Comparison of ENCODE assay signal across 18 mouse cellular contexts in genomic region chr7:81121099-81121498, GRCm38 (mm10). TPM values are rescaled to one million over a fixed set of nuclear protein-coding genes. Genes with fewer than 3 reads are reported as not detected.
DNase-seq lines count a peak whose midpoint lies in the region; ATAC-seq and TF ChIP-seq lines count a peak whose summit lies in the region.
"Had no signal": no experiment of that assay in that cellular context is flagged by ENCODE, and none has a peak within 500 bp of the region (broad histone marks: within the 10 kb centered on the region; RNA-seq: fewer than 3 reads in every experiment).

No protein-coding gene starts in this region.

- no peak overlapping the region for H3K9ac ChIP-seq in hindbrain, postnatal 0 days (replicated peaks; ENCODE audit: low read length)
- no peak overlapping the region for H3K9ac ChIP-seq in forebrain, postnatal 0 days
- no peak overlapping the region for H3K9ac ChIP-seq in forebrain, embryonic 11.5 days (ENCODE audit: low read length)
- H3K9ac ChIP-seq: heart, embryonic 13.5 days; midbrain, embryonic 13.5 days had no signal

- no peaks in the 10 kb centered on the region for H3K27me3 ChIP-seq in Patski
- H3K27me3 ChIP-seq in kidney, adult 2 months (replicated peaks; ENCODE audit: control insufficient read depth, insufficient read depth, low read length): no peaks in the 10 kb centered on the region
- H3K27me3 ChIP-seq in hindbrain, postnatal 0 days (ENCODE audit: insufficient read depth, low read length): no peaks in the 10 kb centered on the region
- H3K27me3 ChIP-seq in forebrain, postnatal 0 days (ENCODE audit: insufficient read depth, low read length): no peaks in the 10 kb centered on the region
- no peaks in the 10 kb centered on the region for H3K27me3 ChIP-seq in forebrain, embryonic 11.5 days (ENCODE audit: control insufficient read depth, insufficient read depth, low read length)
- H3K27me3 ChIP-seq: heart, embryonic 13.5 days; midbrain, embryonic 13.5 days had no signal

- peak; percentile 84 for ATAC-seq in Patski
- ATAC-seq in hindbrain, postnatal 0 days: no peak
- no peak for ATAC-seq in forebrain, postnatal 0 days
- ATAC-seq in forebrain, embryonic 11.5 days (replicated peaks; ENCODE audit: low FRiP score): no peak
- ATAC-seq: CD4-positive, CD25-positive, alpha-beta regulatory T cell, adult 4 months; midbrain, embryonic 13.5 days had no signal

- no peak overlapping the region for H3K4me3 ChIP-seq in kidney, adult 2 months (ENCODE audit: insufficient read depth, low read depth, low read length)
- H3K4me3 ChIP-seq in hindbrain, postnatal 0 days (ENCODE audit: low read length): no peak overlapping the region
- H3K4me3 ChIP-seq in forebrain, postnatal 0 days (ENCODE audit: low read depth, low read length): no peak overlapping the region
- H3K4me3 ChIP-seq in forebrain, embryonic 11.5 days (ENCODE audit: low read depth, low read length): no peak overlapping the region
- H3K4me3 ChIP-seq: forebrain, embryonic 10.5 days; heart, embryonic 13.5 days; midbrain, embryonic 13.5 days had no signal

- POLR2A ChIA-PET in Patski (lab: Charles Lee): no interaction called here

- TF ChIP-seq POLR2A in kidney, adult 2 months (IDR thresholded peaks at IDR 0.05; ENCODE audit: low read depth, low read length): no peak

- no peaks in the 10 kb centered on the region for H3K9me3 ChIP-seq in hindbrain, postnatal 0 days (ENCODE audit: low read length)
- H3K9me3 ChIP-seq in forebrain, postnatal 0 days (ENCODE audit: low read length): no peaks in the 10 kb centered on the region
- no peaks in the 10 kb centered on the region for H3K9me3 ChIP-seq in forebrain, embryonic 11.5 days (ENCODE audit: control insufficient read depth, low read length)
- H3K9me3 ChIP-seq: forebrain, embryonic 10.5 days; heart, embryonic 13.5 days; midbrain, embryonic 13.5 days had no signal

- CTCF ChIA-PET in Patski (lab: Charles Lee): interaction anchor here (1.0 to 1.2 kb wide), 2 partner anchors 34 to 129 kb away, joined by 3 read pairs; no protein-coding TSS in a partner anchor

- peak; percentile 19 for DNase-seq in 416B (ENCODE audit: low read depth)
- DNase-seq in Patski (ENCODE audit: low read depth, low spot score): peak; percentile 66
- peak; percentile 79 for DNase-seq in kidney, adult 2 months
- peak; percentile 33 to 56 for DNase-seq in kidney, postnatal 4 days
- DNase-seq in hindbrain, postnatal 0 days (ENCODE audit: low spot score): no peak
- DNase-seq in forebrain, postnatal 0 days: no peak
- DNase-seq in left cerebral cortex, postnatal 10 days (ENCODE audit: extremely low spot score in 1 of 2, low spot score in 2 of 2): no peak
- no peak for DNase-seq in forebrain, embryonic 11.5 days (ENCODE audit: low spot score)
- DNase-seq: adrenal gland, postnatal 36 days; gastrocnemius, postnatal 14 days; lung, postnatal 10 days; right cerebral cortex, postnatal 4 days had no signal

- TF ChIP-seq CTCF in Patski (IDR thresholded peaks at IDR 0.05): no peak
- TF ChIP-seq CTCF in kidney, adult 2 months (conservative IDR thresholded peaks at IDR 0.05; ENCODE audit: insufficient read depth, insufficient read length, low read depth, low read length): no peak
- no peak for TF ChIP-seq CTCF in hindbrain, postnatal 0 days (IDR thresholded peaks at IDR 0.05; ENCODE audit: low read depth)
- TF ChIP-seq CTCF in forebrain, postnatal 0 days (IDR thresholded peaks at IDR 0.05; ENCODE audit: low read depth): no peak

- 37% methylated on average over 3 of the region's 3 CpGs for WGBS in kidney, adult 2 months
- WGBS in hindbrain, postnatal 0 days: 64% methylated on average over 3 of the region's 3 CpGs
- 59% methylated on average over 3 of the region's 3 CpGs for WGBS in forebrain, postnatal 0 days
- 52% methylated on average over 3 of the region's 3 CpGs for WGBS in forebrain, embryonic 11.5 days

- intact Hi-C loops in left cerebral cortex, postnatal 10 days (cut with DNase I): no loop called here

- in situ Hi-C loops in Patski (cut with MboI; ENCODE audit: low pct_unique_long_range_greater_than_20kb): no loop called here

- H3K4me1 ChIP-seq in kidney, adult 2 months (ENCODE audit: control insufficient read depth, insufficient read depth, low read length): peaks cover 19% of the 10 kb centered on the region
- H3K4me1 ChIP-seq in hindbrain, postnatal 0 days (ENCODE audit: insufficient read depth, low read length): 0 out of 2 replicates have a peak, but pooled peaks cover 4% of the 10 kb centered on the region
- no peaks in the 10 kb centered on the region for H3K4me1 ChIP-seq in forebrain, postnatal 0 days (ENCODE audit: insufficient read depth)
- 0 out of 2 replicates have a peak, but pooled peaks cover 2% of the 10 kb centered on the region for H3K4me1 ChIP-seq in forebrain, embryonic 11.5 days (replicated peaks; ENCODE audit: control insufficient read depth, insufficient read depth, low read length)

- H3K4me2 ChIP-seq in hindbrain, postnatal 0 days (ENCODE audit: low read depth, low read length): no peak overlapping the region
- H3K4me2 ChIP-seq in forebrain, postnatal 0 days (ENCODE audit: low read depth): no peak overlapping the region
- no peak overlapping the region for H3K4me2 ChIP-seq in forebrain, embryonic 11.5 days (ENCODE audit: low read depth, low read length, severe bottlenecking)
- H3K4me2 ChIP-seq: midbrain, embryonic 13.5 days had no signal

- H3K36me3 ChIP-seq in kidney, adult 2 months (ENCODE audit: control insufficient read depth, insufficient read depth, low read length): no peaks in the 10 kb centered on the region
- no peaks in the 10 kb centered on the region for H3K36me3 ChIP-seq in hindbrain, postnatal 0 days (ENCODE audit: insufficient read depth, low read length)
- H3K36me3 ChIP-seq in forebrain, postnatal 0 days (ENCODE audit: insufficient read depth): no peaks in the 10 kb centered on the region
- no peaks in the 10 kb centered on the region for H3K36me3 ChIP-seq in forebrain, embryonic 11.5 days (ENCODE audit: control insufficient read depth, insufficient read depth, low read length)
- H3K36me3 ChIP-seq: forebrain, embryonic 10.5 days; heart, embryonic 13.5 days; midbrain, embryonic 13.5 days had no signal

- H3K27ac ChIP-seq in kidney, adult 2 months (ENCODE audit: insufficient read depth, low read depth, low read length): no peak overlapping the region; the same call in 1 of the 2 replicates
- no peak overlapping the region for H3K27ac ChIP-seq in hindbrain, postnatal 0 days
- H3K27ac ChIP-seq in forebrain, postnatal 0 days (ENCODE audit: low read depth, low read length): no peak overlapping the region
- H3K27ac ChIP-seq in forebrain, embryonic 11.5 days (ENCODE audit: low read depth, low read length): no peak overlapping the region
- H3K27ac ChIP-seq: forebrain, embryonic 10.5 days; heart, embryonic 13.5 days; midbrain, embryonic 13.5 days had no signal

RNA-seq across cellular contexts. Expression of gene Slc28a1, which starts 6.5 kb away (rescaled TPM):
- polyA plus RNA-seq in Patski (2021): not detected
- 18.8 and 21.9 TPM in 2 replicates for polyA plus RNA-seq in kidney, adult 2 months (2012; rRNA removed)
- 0.29 and 0.47 TPM in 2 replicates for total RNA-seq in hindbrain, postnatal 0 days (2014; rRNA removed)
- 0.08 and 0.10 TPM in 2 replicates for polyA plus RNA-seq in hindbrain, postnatal 0 days (2015; fragmentation: Nextera tagmentation; extraction: Ambion mirVana)
- total RNA-seq in forebrain, postnatal 0 days (2014; rRNA removed): 0.48 TPM in 1 of 2 replicates, not detected in the other
- 0.12 TPM in 1 of 2 replicates, not detected in the other for polyA plus RNA-seq in forebrain, postnatal 0 days (2015; fragmentation: Nextera tagmentation; extraction: Ambion mirVana)
- under 1 TPM in 1 of 2 experiments, not detected in 1; 0.15 TPM for total RNA-seq in left cerebral cortex, postnatal 10 days (2021)
- polyA plus RNA-seq in forebrain, embryonic 11.5 days (2014; fragmentation: Nextera tagmentation; extraction: Ambion mirVana): not detected in 2 replicates
- polyA plus RNA-seq: CD4-positive, CD25-positive, alpha-beta regulatory T cell, adult 4 months; forebrain, embryonic 10.5 days; hindbrain, embryonic 11.5 days; midbrain, embryonic 13.5 days; stomach, embryonic 14.5 days had no signal

Comparison
In these comparisons a context has a peak if more than half of its experiments do, and no peak if none do; other contexts are left out.
1. DNase-seq: peak in 416B (single experiment), Patski (single experiment), kidney, adult 2 months (single experiment) and kidney, postnatal 4 days (2 of 2); none in hindbrain, postnatal 0 days (single experiment), forebrain, postnatal 0 days (single experiment), left cerebral cortex, postnatal 10 days (0 of 2) and forebrain, embryonic 11.5 days (single experiment).
2. RNA of gene Slc28a1, which starts 6.5 kb away (polyA plus RNA-seq): 18.8 to 21.9 TPM in kidney, adult 2 months; 0.12 TPM in forebrain, postnatal 0 days, 0.08 to 0.10 TPM in hindbrain, postnatal 0 days, not detected in forebrain, embryonic 11.5 days and not detected in Patski (single experiment); every median in the first group is over 10 times any median in the second.